Mouse (Mus musculus): Measurements from ENCODE around the gene Cadps. TPM values are rescaled to one million over a fixed set of nuclear protein-coding genes. Genes with fewer than 3 reads are reported as not detected.

Gene Cadps
- 0.13 and 0.19 TPM in 2 replicates for polyA plus RNA-seq (2015; fragmentation: Nextera tagmentation; extraction: Ambion mirVana)

DNA sequence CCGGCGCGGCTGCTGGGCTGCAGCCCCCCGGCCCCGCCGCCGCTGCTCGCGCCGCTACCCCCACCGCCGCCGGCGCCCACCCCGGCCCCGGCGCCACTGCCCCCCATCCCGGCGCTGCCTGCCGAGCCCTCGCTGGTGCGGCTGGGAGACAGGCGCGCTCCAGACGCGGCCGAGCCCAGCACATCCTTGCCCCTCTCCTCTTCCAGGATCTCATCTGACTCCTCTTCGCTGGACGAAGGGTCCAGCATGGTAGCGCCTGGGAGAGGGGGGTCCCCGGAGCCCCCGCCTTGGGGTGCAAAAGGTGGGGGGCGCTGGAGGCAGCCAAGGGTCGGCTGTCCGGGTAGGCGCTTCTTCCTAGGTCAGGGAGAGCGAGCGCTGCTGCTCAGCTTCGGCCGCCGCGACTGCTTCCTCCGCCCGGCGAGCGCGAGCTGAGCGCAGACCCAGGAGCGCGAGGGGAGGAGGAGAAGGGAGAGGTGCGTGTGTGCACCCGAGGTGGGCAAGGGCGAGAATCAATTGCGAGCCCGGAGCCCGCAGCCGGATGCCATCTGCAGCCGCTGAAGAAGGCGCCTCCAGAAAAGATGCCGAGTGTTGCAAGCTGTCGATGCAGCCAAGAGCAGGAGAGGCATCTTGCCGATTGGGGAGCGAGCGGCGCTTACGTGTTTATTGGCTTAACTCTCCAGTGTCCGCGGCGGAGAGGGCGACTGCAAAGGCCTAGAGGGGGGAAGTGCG is at the start of gene Cadps:
Cadps (minus strand) TSS at position 589 of the 729 bp plus-strand sequence.

DNA sequence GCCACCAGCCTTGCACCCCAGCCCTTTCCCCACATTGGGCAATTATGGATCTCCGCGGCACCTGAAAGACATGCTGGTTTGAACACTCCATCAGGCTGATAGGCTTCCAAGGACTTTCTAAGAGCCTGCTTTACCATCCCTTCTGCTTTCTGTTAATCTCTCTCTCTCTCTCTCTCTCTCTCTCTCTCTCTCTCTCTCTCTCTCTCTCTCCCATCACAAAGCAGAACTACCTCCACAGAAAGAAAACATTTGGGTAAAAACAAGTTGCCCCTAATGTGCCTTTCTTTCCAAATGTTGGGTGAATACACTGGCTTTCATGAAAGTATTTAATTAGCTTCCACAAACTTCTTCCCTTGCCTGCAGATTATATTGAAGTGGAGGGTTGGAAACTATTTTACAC is 474.8 kb downstream of the Cadps start, which contains the start of gene Fezf2:
Fezf2 (minus strand) TSS at position 101 of the 400 bp plus-strand sequence.

Measured in spleen, postnatal 0 days (tissue).